Mouse (Mus musculus) adipocyte (in vitro differentiated cells): ENCODE data around the gene Asphd1.
"Not testable (repeated sequence)": the region's sequence is repeated elsewhere in the genome, so short reads cannot be mapped to it uniquely, and the experiment has no call there.

Source experiments
- DNase-seq: peaks from one replicate; pipeline ENCODE4 v3.0.0-alpha.2; 2016; ENCODE audit warnings: low spot score

Asphd1 gene

GRCm38 (mm10) chr7:126950647-126951615, 1.5 kb upstream of the Asphd1 start:
- no peak for DNase-seq

GRCm38 (mm10) chr7:126949793-126950646, 638 bp upstream of the Asphd1 start, which contains the start of gene Sez6l2:
TSS of gene Sez6l2 (plus strand) at chr7:126950563.
- peak; percentile 68 for DNase-seq

- no peak for DNase-seq
Observed at GRCm38 (mm10) chr7:126948626-126949025, 756 bp downstream of the Asphd1 start.

- DNase-seq = peak; percentile 41
Observed at GRCm38 (mm10) chr7:126946530-126946929, 2.9 kb downstream of the Asphd1 start.

GRCm38 (mm10) chr7:126941801-126942200, 7.6 kb downstream of the Asphd1 start:
- no peak for DNase-seq

- no peak for DNase-seq
Observed at GRCm38 (mm10) chr7:126941171-126941570, 8.2 kb downstream of the Asphd1 start.

GRCm38 (mm10) chr7:126932652-126933051, 16.7 kb downstream of the Asphd1 start:
- DNase-seq = no peak

- no peak for DNase-seq
Observed at GRCm38 (mm10) chr7:126929046-126929445, 20.3 kb downstream of the Asphd1 start.

GRCm38 (mm10) chr7:126928384-126929037, 20.9 kb downstream of the Asphd1 start, which contains the start of gene Kctd13:
TSS of gene Kctd13 (plus strand) at chr7:126928879.
- peak; percentile 80 for DNase-seq

GRCm38 (mm10) chr7:126926299-126926698, 23.1 kb downstream of the Asphd1 start:
- DNase-seq = no peak

- no peak for DNase-seq
Observed at GRCm38 (mm10) chr7:126923999-126924398, 25.4 kb downstream of the Asphd1 start.

GRCm38 (mm10) chr7:126922624-126923060, 26.7 kb downstream of the Asphd1 start, which contains the start of gene Tmem219:
TSS of gene Tmem219 (minus strand) at chr7:126922917.
- peak; percentile 83 for DNase-seq

GRCm38 (mm10) chr7:126921563-126921962, 27.8 kb downstream of the Asphd1 start:
- no peak for DNase-seq

GRCm38 (mm10) chr7:126919973-126920372, 29.4 kb downstream of the Asphd1 start:
- DNase-seq = no peak

GRCm38 (mm10) chr7:126918356-126918755, 31.0 kb downstream of the Asphd1 start:
- not testable (repeated sequence) for DNase-seq

GRCm38 (mm10) chr7:126914844-126915243, 34.5 kb downstream of the Asphd1 start:
- no peak for DNase-seq

GRCm38 (mm10) chr7:126905590-126905989, 43.8 kb downstream of the Asphd1 start:
- no peak for DNase-seq

GRCm38 (mm10) chr7:126899781-126900180, 49.6 kb downstream of the Asphd1 start:
- not testable (repeated sequence) for DNase-seq

GRCm38 (mm10) chr7:126898102-126898990, 51.0 kb downstream of the Asphd1 start:
- peak; percentile 95 for DNase-seq

- peak; percentile 20 for DNase-seq
Observed at GRCm38 (mm10) chr7:126897390-126898101, 51.8 kb downstream of the Asphd1 start.
